Mouse (Mus musculus) left cerebral cortex, postnatal 4 days (tissue): Measurements from ENCODE around the gene Gps1. TPM values are rescaled to one million over a fixed set of nuclear protein-coding genes. Genes with fewer than 3 reads are reported as not detected.
"Not testable (repeated sequence)": the region's sequence is repeated elsewhere in the genome, so short reads cannot be mapped to it uniquely, and the experiment has no call there.

Experiments
- DNase-seq: peaks from one replicate; pipeline ENCODE4 v3.0.0-alpha.2; 2022
- intact Hi-C: fragments of 180-260 bp; cut with DNase I; formaldehyde crosslinking; loops from one replicate; pipeline ENCODE4 v1.15.1; 2025
- total RNA-seq, 2 experiments: library from RNA; stranded (reverse); gene quantifications; 2 replicates each; pipeline ENCODE4 v1.2.3; 2021

Gps1 gene
- total RNA-seq, 2 experiments from 2014 or later, result 142 to 154 TPM

- intact Hi-C loops, result loop anchor here (10.0 kb wide), 1 partner anchor 169 kb away; the partner anchor contains the start of gene Pcyt2
- DNase-seq, result no peak
Measured at GRCm38 (mm10) chr11:120783426-120784063, 527 bp upstream of the Gps1 start.

GRCm38 (mm10) chr11:120785145-120785544 is 1.1 kb downstream of the Gps1 start:
- intact Hi-C loops, result loop anchor here (10.0 kb wide), 1 partner anchor 170 kb away; the partner anchor contains the start of gene Pcyt2
- no peak for DNase-seq

- intact Hi-C loops, result loop anchor here (10.0 kb wide), 1 partner anchor 174 kb away; the partner anchor contains the start of gene Pcyt2
- DNase-seq, result not testable (repeated sequence)
Measured at GRCm38 (mm10) chr11:120788460-120788859, 4.4 kb downstream of the Gps1 start.

GRCm38 (mm10) chr11:120789355-120789754 is 5.3 kb downstream of the Gps1 start:
- intact Hi-C loops, result loop anchor here (10.0 kb wide), 1 partner anchor 175 kb away; the partner anchor contains the start of gene Pcyt2
- DNase-seq, result no peak

GRCm38 (mm10) chr11:120789810-120790209 is 5.7 kb downstream of the Gps1 start:
- DNase-seq, result no peak
- intact Hi-C loops, result loop anchor here (10.0 kb wide), 1 partner anchor 175 kb away; the partner anchor contains the start of gene Pcyt2

- intact Hi-C loops, result no loop called here
- no peak for DNase-seq
Measured at GRCm38 (mm10) chr11:120792652-120793051, 8.6 kb downstream of the Gps1 start.

GRCm38 (mm10) chr11:120795756-120796613 is 11.9 kb downstream of the Gps1 start, which contains the start of gene Dus1l:
TSS of gene Dus1l (minus strand) at chr11:120796403.
- intact Hi-C loops, result no loop called here
- peak; percentile 97 for DNase-seq

- intact Hi-C loops, result no loop called here
- DNase-seq, result no peak
Measured at GRCm38 (mm10) chr11:120796614-120796946, 12.5 kb downstream of the Gps1 start.

GRCm38 (mm10) chr11:120798244-120798643 is 14.2 kb downstream of the Gps1 start:
- intact Hi-C loops, result no loop called here
- DNase-seq, result no peak

- DNase-seq, result no peak
- intact Hi-C loops, result no loop called here
Measured at GRCm38 (mm10) chr11:120799316-120799890, 15.3 kb downstream of the Gps1 start.

GRCm38 (mm10) chr11:120800061-120800904 is 16.2 kb downstream of the Gps1 start:
- intact Hi-C loops, result no loop called here
- DNase-seq, result peak; percentile 90

GRCm38 (mm10) chr11:120804274-120804673 is 20.2 kb downstream of the Gps1 start:
- no peak for DNase-seq
- intact Hi-C loops, result no loop called here

GRCm38 (mm10) chr11:120804769-120805168 is 20.7 kb downstream of the Gps1 start:
- intact Hi-C loops, result no loop called here
- DNase-seq, result no peak

- intact Hi-C loops, result no loop called here
Measured at GRCm38 (mm10) chr11:120805375-120806298, 21.6 kb downstream of the Gps1 start.

GRCm38 (mm10) chr11:120808010-120808409 is 23.9 kb downstream of the Gps1 start:
- intact Hi-C loops, result no loop called here
- DNase-seq, result no peak

More at GRCm38 (mm10) chr11:120805375-120806298, 21.6 kb downstream of the Gps1 start:
- DNase-seq, result no peak

GRCm38 (mm10) chr11:120812068-120812467 is 28.0 kb downstream of the Gps1 start:
- DNase-seq, result no peak
- intact Hi-C loops, result no loop called here

- no peak for DNase-seq
Measured at GRCm38 (mm10) chr11:120817358-120817757, 33.3 kb downstream of the Gps1 start.

GRCm38 (mm10) chr11:120818251-120818650 is 34.2 kb downstream of the Gps1 start:
- no peak for DNase-seq
- intact Hi-C loops, result no loop called here

More at GRCm38 (mm10) chr11:120817358-120817757, 33.3 kb downstream of the Gps1 start:
- intact Hi-C loops, result no loop called here

GRCm38 (mm10) chr11:120819556-120819955 is 35.5 kb downstream of the Gps1 start:
- DNase-seq, result no peak
- intact Hi-C loops, result no loop called here
